Mouse (Mus musculus): ENCODE data around the gene Pou3f3. TPM values are rescaled to one million over a fixed set of nuclear protein-coding genes. Genes with fewer than 3 reads are reported as not detected.
A peak's percentile ranks its signal among the peaks of the same experiment; 100 is the strongest.

The Pou3f3 gene
- polyA plus RNA-seq, 1 experiment from 2014 or later, result 0.04 TPM

- H3K4me2 ChIP-seq (replicated peaks; ENCODE audit: low read depth, low read length), result no peak overlapping the region
- 2% methylated on average over 11 of the region's 11 CpGs for WGBS
- no peak overlapping the region for H3K9ac ChIP-seq (replicated peaks; ENCODE audit: low read depth, low read length)
- no peaks in the 10 kb centered on the region for H3K9me3 ChIP-seq (ENCODE audit: control insufficient read depth, low read depth, low read length)
- 0 out of 2 replicates have a peak, but pooled peaks cover 8% of the 10 kb centered on the region for H3K4me1 ChIP-seq (ENCODE audit: control insufficient read depth, insufficient read depth, low read length)
- H3K27ac ChIP-seq (ENCODE audit: low read length), result no peak overlapping the region
- no peak for ATAC-seq (ENCODE audit: insufficient number of reproducible peaks, insufficient read depth, low FRiP score, low read depth)
- peaks cover 67% of the 10 kb centered on the region for H3K27me3 ChIP-seq (ENCODE audit: control insufficient read depth, insufficient read depth, low read length)
- H3K4me3 ChIP-seq (ENCODE audit: low read depth, low read length), result no peak overlapping the region
- H3K36me3 ChIP-seq (ENCODE audit: control insufficient read depth, insufficient read depth, low read length), result no peaks in the 10 kb centered on the region
These were observed 10.1 kb upstream of the Pou3f3 start for GRCm38 (mm10) chr1:42685321-42685960.

- Histone ChIP-seq H3K4me1 (ENCODE audit: control insufficient read depth, insufficient read depth, low read length) (0 out of 2 replicates have a peak, but pooled peaks cover 8% of the 10 kb centered on the region), H3K27me3 (ENCODE audit: control insufficient read depth, insufficient read depth, low read length) (peaks cover 70% of the 10 kb centered on the region), H3K36me3 (ENCODE audit: control insufficient read depth, insufficient read depth, low read length) (no peaks in the 10 kb centered on the region), H3K9ac (replicated peaks; ENCODE audit: low read depth, low read length) (no peak overlapping the region), H3K4me3 (ENCODE audit: low read depth, low read length) (peak overlapping the region; percentile 15; the same call in 1 of the 2 replicates), H3K27ac (ENCODE audit: low read length) (no peak overlapping the region), H3K4me2 (replicated peaks; ENCODE audit: low read depth, low read length) (peak overlapping the region; percentile 34), H3K9me3 (ENCODE audit: control insufficient read depth, low read depth, low read length) (no peaks in the 10 kb centered on the region)
- no peak for ATAC-seq (ENCODE audit: insufficient number of reproducible peaks, insufficient read depth, low FRiP score, low read depth)
- WGBS, result 1% methylated on average over 52 of the region's 53 CpGs
These were observed 9.1 kb upstream of the Pou3f3 start for GRCm38 (mm10) chr1:42686194-42687131.

GRCm38 (mm10) chr1:42687271-42687670, 8.3 kb upstream of the Pou3f3 start:
- ATAC-seq (ENCODE audit: insufficient number of reproducible peaks, insufficient read depth, low FRiP score, low read depth), result no peak
- Histone ChIP-seq H3K4me3 (ENCODE audit: low read depth, low read length) (no peak overlapping the region), H3K4me1 (ENCODE audit: control insufficient read depth, insufficient read depth, low read length) (0 out of 2 replicates have a peak, but pooled peaks cover 8% of the 10 kb centered on the region), H3K9me3 (ENCODE audit: control insufficient read depth, low read depth, low read length) (no peaks in the 10 kb centered on the region), H3K4me2 (replicated peaks; ENCODE audit: low read depth, low read length) (no peak overlapping the region), H3K9ac (replicated peaks; ENCODE audit: low read depth, low read length) (no peak overlapping the region), H3K36me3 (ENCODE audit: control insufficient read depth, insufficient read depth, low read length) (no peaks in the 10 kb centered on the region), H3K27me3 (ENCODE audit: control insufficient read depth, insufficient read depth, low read length) (peaks cover 78% of the 10 kb centered on the region), H3K27ac (ENCODE audit: low read length) (no peak overlapping the region)
- WGBS, result 3% methylated on average over 12 of the region's 12 CpGs

- 0 out of 2 replicates have a peak, but pooled peaks cover 8% of the 10 kb centered on the region for H3K4me1 ChIP-seq (ENCODE audit: control insufficient read depth, insufficient read depth, low read length)
- no peaks in the 10 kb centered on the region for H3K36me3 ChIP-seq (ENCODE audit: control insufficient read depth, insufficient read depth, low read length)
- no peak overlapping the region for H3K4me3 ChIP-seq (ENCODE audit: low read depth, low read length)
- H3K4me2 ChIP-seq (replicated peaks; ENCODE audit: low read depth, low read length), result no peak overlapping the region
- no peaks in the 10 kb centered on the region for H3K9me3 ChIP-seq (ENCODE audit: control insufficient read depth, low read depth, low read length)
- no peak for ATAC-seq (ENCODE audit: insufficient number of reproducible peaks, insufficient read depth, low FRiP score, low read depth)
- 6% methylated on average over 7 of the region's 7 CpGs for WGBS
- no peak overlapping the region for H3K9ac ChIP-seq (replicated peaks; ENCODE audit: low read depth, low read length)
- H3K27me3 ChIP-seq (ENCODE audit: control insufficient read depth, insufficient read depth, low read length), result peaks cover 79% of the 10 kb centered on the region
- H3K27ac ChIP-seq (ENCODE audit: low read length), result no peak overlapping the region
These were observed 7.6 kb upstream of the Pou3f3 start for GRCm38 (mm10) chr1:42687756-42688540.

GRCm38 (mm10) chr1:42688541-42689125, 6.9 kb upstream of the Pou3f3 start:
- no peaks in the 10 kb centered on the region for H3K9me3 ChIP-seq (ENCODE audit: control insufficient read depth, low read depth, low read length)
- ATAC-seq (ENCODE audit: insufficient number of reproducible peaks, insufficient read depth, low FRiP score, low read depth), result no peak
- 15% methylated on average over 4 of the region's 4 CpGs for WGBS
- H3K36me3 ChIP-seq (ENCODE audit: control insufficient read depth, insufficient read depth, low read length), result no peaks in the 10 kb centered on the region
- H3K4me3 ChIP-seq (ENCODE audit: low read depth, low read length), result no peak overlapping the region
- H3K9ac ChIP-seq (replicated peaks; ENCODE audit: low read depth, low read length), result no peak overlapping the region
- 0 out of 2 replicates have a peak, but pooled peaks cover 8% of the 10 kb centered on the region for H3K4me1 ChIP-seq (ENCODE audit: control insufficient read depth, insufficient read depth, low read length)
- H3K4me2 ChIP-seq (replicated peaks; ENCODE audit: low read depth, low read length), result no peak overlapping the region
- H3K27ac ChIP-seq (ENCODE audit: low read length), result no peak overlapping the region
- H3K27me3 ChIP-seq (ENCODE audit: control insufficient read depth, insufficient read depth, low read length), result peaks cover 77% of the 10 kb centered on the region

GRCm38 (mm10) chr1:42690024-42690575, 5.5 kb upstream of the Pou3f3 start:
- Histone ChIP-seq H3K9me3 (ENCODE audit: control insufficient read depth, low read depth, low read length) (no peaks in the 10 kb centered on the region), H3K9ac (replicated peaks; ENCODE audit: low read depth, low read length) (no peak overlapping the region), H3K4me3 (ENCODE audit: low read depth, low read length) (no peak overlapping the region), H3K36me3 (ENCODE audit: control insufficient read depth, insufficient read depth, low read length) (no peaks in the 10 kb centered on the region), H3K27me3 (ENCODE audit: control insufficient read depth, insufficient read depth, low read length) (peaks cover 68% of the 10 kb centered on the region), H3K27ac (ENCODE audit: low read length) (no peak overlapping the region), H3K4me1 (ENCODE audit: control insufficient read depth, insufficient read depth, low read length) (peaks cover 15% of the 10 kb centered on the region; the same call in 1 of the 2 replicates), H3K4me2 (replicated peaks; ENCODE audit: low read depth, low read length) (no peak overlapping the region)
- 4% methylated on average over 4 of the region's 4 CpGs for WGBS
- ATAC-seq (ENCODE audit: insufficient number of reproducible peaks, insufficient read depth, low FRiP score, low read depth), result no peak

GRCm38 (mm10) chr1:42691202-42692170, 4.1 kb upstream of the Pou3f3 start:
- Histone ChIP-seq H3K36me3 (ENCODE audit: control insufficient read depth, insufficient read depth, low read length) (no peaks in the 10 kb centered on the region), H3K9ac (replicated peaks; ENCODE audit: low read depth, low read length) (no peak overlapping the region), H3K4me1 (ENCODE audit: control insufficient read depth, insufficient read depth, low read length) (peaks cover 14% of the 10 kb centered on the region; the same call in 1 of the 2 replicates), H3K4me2 (replicated peaks; ENCODE audit: low read depth, low read length) (no peak overlapping the region), H3K4me3 (ENCODE audit: low read depth, low read length) (no peak overlapping the region), H3K9me3 (ENCODE audit: control insufficient read depth, low read depth, low read length) (no peaks in the 10 kb centered on the region), H3K27me3 (ENCODE audit: control insufficient read depth, insufficient read depth, low read length) (peaks cover 59% of the 10 kb centered on the region), H3K27ac (ENCODE audit: low read length) (no peak overlapping the region)
- under 1% methylated on average over 9 of the region's 9 CpGs for WGBS
- ATAC-seq (ENCODE audit: insufficient number of reproducible peaks, insufficient read depth, low FRiP score, low read depth), result no peak

Data from stomach, embryonic 14.5 days (tissue).